Mouse (Mus musculus): ENCODE results near the gene Edil3.

GRCm38 (mm10) chr13:88907405-88907804, 86.1 kb downstream of the Edil3 start:
- TF ChIP-seq POLR2A (IDR thresholded peaks at IDR 0.05; ENCODE audit: low read depth, low read length) (no peak), CTCF (conservative IDR thresholded peaks at IDR 0.05; ENCODE audit: insufficient read depth, insufficient read length, low read depth, low read length) (no peak)

Data from kidney, adult 2 months (tissue).